Comparison of ENCODE assay signal across 8 mouse cellular contexts in the genomic region with DNA sequence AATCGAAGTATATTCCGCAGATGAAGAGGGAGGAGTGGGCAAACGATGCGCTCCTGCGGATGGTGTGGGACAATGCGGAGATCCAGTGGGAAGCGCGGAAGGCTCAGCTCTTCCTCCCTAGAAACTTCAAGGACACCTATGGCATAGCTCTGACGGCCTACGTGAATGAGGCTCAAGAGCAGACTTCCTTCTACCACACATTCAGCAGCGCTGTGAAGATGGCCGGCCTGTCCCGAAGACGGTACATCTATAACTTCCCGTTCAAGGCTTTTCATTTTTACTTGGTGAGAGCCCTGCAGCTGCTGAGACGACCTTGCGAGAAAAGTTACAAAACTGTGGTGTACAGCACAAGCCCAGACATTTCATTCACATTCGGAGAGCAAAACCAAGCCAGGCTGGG. TPM values are rescaled to one million over a fixed set of nuclear protein-coding genes. Genes with fewer than 3 reads are reported as not detected.
DNase-seq lines count a peak whose midpoint lies in the region; ATAC-seq lines count a peak whose summit lies in the region.

No protein-coding gene starts in this region.

- H3K36me3 ChIP-seq in heart, embryonic 13.5 days = no peaks in the 10 kb centered on the region
- H3K36me3 ChIP-seq in hindbrain, embryonic 14.5 days (replicated peaks; ENCODE audit: control insufficient read depth, insufficient read depth) = no peaks in the 10 kb centered on the region
- no peaks in the 10 kb centered on the region for H3K36me3 ChIP-seq in midbrain, embryonic 12.5 days

- peak overlapping the region; percentile 65 for H3K4me2 ChIP-seq in heart, embryonic 13.5 days
- peak overlapping the region; percentile 38 for H3K4me2 ChIP-seq in hindbrain, embryonic 14.5 days (replicated peaks)
- peak overlapping the region; percentile 41 for H3K4me2 ChIP-seq in midbrain, embryonic 12.5 days (replicated peaks)

- H3K4me3 ChIP-seq in heart, embryonic 13.5 days = peak overlapping the region; percentile 40
- peak overlapping the region; percentile 18 for H3K4me3 ChIP-seq in hindbrain, embryonic 14.5 days (replicated peaks; ENCODE audit: low read length)
- peak overlapping the region; percentile 18 for H3K4me3 ChIP-seq in midbrain, embryonic 12.5 days

- H3K9me3 ChIP-seq in heart, embryonic 13.5 days = no peaks in the 10 kb centered on the region
- no peaks in the 10 kb centered on the region for H3K9me3 ChIP-seq in hindbrain, embryonic 14.5 days (ENCODE audit: control insufficient read depth, low read length)
- H3K9me3 ChIP-seq in midbrain, embryonic 12.5 days = no peaks in the 10 kb centered on the region

- no peak for ATAC-seq in heart, embryonic 13.5 days (ENCODE audit: extremely low read depth, insufficient number of reproducible peaks, low FRiP score, low TSS enrichment)
- no peak for ATAC-seq in hindbrain, embryonic 14.5 days (ENCODE audit: low FRiP score)
- ATAC-seq in midbrain, embryonic 12.5 days (ENCODE audit: low FRiP score, low read depth) = no peak
- ATAC-seq in megakaryocyte-erythroid progenitor cell, adult 5-6 weeks (replicated peaks; ENCODE audit: low FRiP score, low TSS enrichment, poor library complexity, severe bottlenecking) = no peak

- DNase-seq in heart, adult 18-20 months = no peak
- DNase-seq in ZHBTc4 (ENCODE audit: low read depth, low spot score) = peak; percentile 30
- DNase-seq in hindbrain, embryonic 14.5 days (ENCODE audit: low spot score) = no peak
- no peak for DNase-seq in cerebellum, postnatal 36 days
- no peak for DNase-seq in urinary bladder, postnatal 10 days (ENCODE audit: low spot score)

- H3K4me1 ChIP-seq in heart, embryonic 13.5 days = peaks cover 50% of the 10 kb centered on the region
- no peaks in the 10 kb centered on the region for H3K4me1 ChIP-seq in hindbrain, embryonic 14.5 days (replicated peaks; ENCODE audit: control insufficient read depth, insufficient read depth, low read length)
- H3K4me1 ChIP-seq in midbrain, embryonic 12.5 days = peaks cover 6% of the 10 kb centered on the region; the same call in 1 of the 2 replicates

- peaks cover 42% of the 10 kb centered on the region for H3K27me3 ChIP-seq in heart, embryonic 13.5 days (replicated peaks)
- peaks cover 20% of the 10 kb centered on the region for H3K27me3 ChIP-seq in hindbrain, embryonic 14.5 days (ENCODE audit: control insufficient read depth, insufficient read depth, low read length)
- peaks cover 38% of the 10 kb centered on the region for H3K27me3 ChIP-seq in midbrain, embryonic 12.5 days

- 33% methylated on average over 18 of the region's 18 CpGs for WGBS in heart, embryonic 13.5 days
- WGBS in hindbrain, embryonic 14.5 days = 52% methylated on average over 18 of the region's 18 CpGs
- WGBS in midbrain, embryonic 12.5 days = 49% methylated on average over 18 of the region's 18 CpGs

- peak overlapping the region; percentile 47; the same call in 1 of the 2 replicates for H3K9ac ChIP-seq in heart, embryonic 13.5 days
- H3K9ac ChIP-seq in hindbrain, embryonic 14.5 days = no peak overlapping the region
- no peak overlapping the region for H3K9ac ChIP-seq in midbrain, embryonic 12.5 days (replicated peaks)

- H3K27ac ChIP-seq in heart, embryonic 13.5 days (replicated peaks) = no peak overlapping the region
- no peak overlapping the region for H3K27ac ChIP-seq in hindbrain, embryonic 14.5 days
- no peak overlapping the region for H3K27ac ChIP-seq in midbrain, embryonic 12.5 days (replicated peaks)

RNA-seq across cellular contexts. Expression of a gene that starts 42.5 kb away (rescaled TPM):
- 35.8 and 39.4 TPM in 2 replicates for polyA plus RNA-seq in heart, embryonic 13.5 days (2015; fragmentation: Nextera tagmentation; extraction: Ambion mirVana)
- total RNA-seq in heart, adult 18-20 months (2021) = 10 to 100 TPM; 19.1 to 21.9 TPM
- polyA plus RNA-seq in hindbrain, embryonic 14.5 days (2014; fragmentation: Nextera tagmentation; extraction: Ambion mirVana) = 51.5 and 59.4 TPM in 2 replicates
- polyA plus RNA-seq in midbrain, embryonic 12.5 days (2016; fragmentation: Nextera tagmentation; extraction: Ambion mirVana) = 53.1 and 63.0 TPM in 2 replicates
- 75.8 and 80.0 TPM in 2 replicates for total RNA-seq in megakaryocyte-erythroid progenitor cell, adult 5-6 weeks (2014; fragmentation: Nextera tagmentation)
- total RNA-seq in megakaryocyte-erythroid progenitor cell, adult 5-6 weeks (2017) = 99.1 and 106 TPM in 2 replicates

RNA-seq across cellular contexts. Expression of a gene that starts 43.9 kb away (rescaled TPM):
- polyA plus RNA-seq in heart, embryonic 13.5 days (2015; fragmentation: Nextera tagmentation; extraction: Ambion mirVana) = 1.6 and 2.0 TPM in 2 replicates
- under 1 TPM in 1 of 2 experiments, not detected in 1; 0.25 TPM for total RNA-seq in heart, adult 18-20 months (2021)
- polyA plus RNA-seq in hindbrain, embryonic 14.5 days (2014; fragmentation: Nextera tagmentation; extraction: Ambion mirVana) = 0.24 TPM in 1 of 2 replicates, not detected in the other
- 0.55 TPM in 1 of 2 replicates, not detected in the other for polyA plus RNA-seq in midbrain, embryonic 12.5 days (2016; fragmentation: Nextera tagmentation; extraction: Ambion mirVana)
- not detected in 2 replicates for total RNA-seq in megakaryocyte-erythroid progenitor cell, adult 5-6 weeks (2014; fragmentation: Nextera tagmentation)
- total RNA-seq in megakaryocyte-erythroid progenitor cell, adult 5-6 weeks (2017) = 2.2 and 5.6 TPM in 2 replicates
